Mouse (Mus musculus): Measurements from ENCODE around the gene Inpp5e.

DNA sequence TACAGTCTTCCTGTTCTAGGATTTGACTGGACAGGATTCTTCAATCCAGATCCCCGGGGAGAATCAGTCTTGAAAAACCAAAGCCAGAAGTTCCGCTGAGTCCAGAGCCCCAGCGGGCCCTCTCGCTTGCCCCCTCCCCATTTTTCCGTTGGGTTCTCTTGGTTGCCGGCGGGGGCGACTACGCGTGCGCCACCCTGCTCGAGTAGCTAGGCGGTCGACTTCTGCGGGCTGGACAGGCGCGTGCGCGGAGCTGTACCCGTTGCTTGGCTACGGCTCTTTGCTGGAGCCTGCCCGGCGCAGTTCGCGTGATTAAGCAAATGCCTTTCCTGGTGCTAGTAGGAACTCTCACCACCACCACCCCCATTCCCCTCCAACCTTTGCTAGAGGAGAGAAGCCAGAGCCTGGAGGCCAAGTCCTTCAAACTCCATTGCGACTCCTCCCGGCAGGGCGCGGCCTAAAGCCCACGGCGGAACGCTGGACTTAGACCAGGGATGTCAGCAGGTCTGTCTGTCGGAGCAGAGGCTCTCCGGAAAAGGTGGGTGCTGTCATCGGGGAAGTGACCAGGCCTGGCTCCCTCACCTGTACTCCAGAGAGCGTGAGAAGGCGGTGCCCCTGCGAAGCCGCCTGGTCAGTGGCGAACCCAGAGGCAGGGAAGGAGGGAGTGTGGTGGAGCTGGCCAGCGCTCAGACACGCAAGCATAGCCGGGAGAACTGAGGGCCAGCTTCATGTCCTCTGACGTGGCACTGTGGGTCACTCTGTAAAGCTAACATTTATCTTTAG lies 36.9 kb upstream of the Inpp5e start:
- TF ChIP-seq CTCF (IDR thresholded peaks at IDR 0.05; ENCODE audit: control insufficient read depth, insufficient read depth, insufficient replicate concordance, low read depth, low read length) (no peak; the same call in 1 of the 2 replicates), POLR2A (IDR thresholded peaks at IDR 0.05; ENCODE audit: control insufficient read depth, low read depth, low read length) (0 out of 2 replicates have a peak, but pooled peaks have one; percentile 40)
